Mouse (Mus musculus) liver, embryonic 11.5 days (tissue): ENCODE results near the gene Grid2ip. TPM values are rescaled to one million over a fixed set of nuclear protein-coding genes. Genes with fewer than 3 reads are reported as not detected.

ENCODE experiments used
- polyA plus RNA-seq: library from polyadenylated mRNA; unstranded; fragments of >200 nt; fragmentation: Nextera tagmentation; extraction: Ambion mirVana; gene quantifications from 2 replicates; pipeline ENCODE4 v1.2.1, GENCODE M21; 2014

The Grid2ip gene
- polyA plus RNA-seq, 1 experiment from 2014 or later, result 0.12 TPM

Other genes starting within 250 kb of the Grid2ip start
- 28.7 and 34.7 TPM in 2 replicates for gene Rnf216, start 244.3 kb upstream of the Grid2ip start, polyA plus RNA-seq
- not detected in 2 replicates for gene Olfr718-ps1, start 209.8 kb upstream of the Grid2ip start, polyA plus RNA-seq
- gene Rbak, start 176.6 kb upstream of the Grid2ip start, polyA plus RNA-seq, result 6.7 and 8.9 TPM in 2 replicates
- gene Spdye4b, start 176.3 kb upstream of the Grid2ip start, polyA plus RNA-seq, result 0.21 TPM in 1 of 2 replicates, not detected in the other
- gene Spdye4a, start 130.4 kb upstream of the Grid2ip start, polyA plus RNA-seq, result not detected in 2 replicates
- gene Zfp12, start 122.2 kb upstream of the Grid2ip start, polyA plus RNA-seq, result 10.7 and 11.2 TPM in 2 replicates
- 0.75 TPM in 2 replicates for gene Zfp316, start 87.3 kb upstream of the Grid2ip start, polyA plus RNA-seq
- not detected in 2 replicates for gene Zfp853, start 63.7 kb upstream of the Grid2ip start, polyA plus RNA-seq
- 57.2 and 57.5 TPM in 2 replicates for gene E130309D02Rik, start 42.0 kb upstream of the Grid2ip start, polyA plus RNA-seq
- 58.8 and 63.3 TPM in 2 replicates for gene Zdhhc4, start 28.1 kb upstream of the Grid2ip start, polyA plus RNA-seq
- 233 and 236 TPM in 2 replicates for gene Kdelr2, start 46.5 kb downstream of the Grid2ip start, polyA plus RNA-seq
- gene Daglb, start 107.2 kb downstream of the Grid2ip start, polyA plus RNA-seq, result 13.7 and 14.9 TPM in 2 replicates
- 352 and 370 TPM in 2 replicates for gene Rac1, start 170.7 kb downstream of the Grid2ip start, polyA plus RNA-seq